Mouse (Mus musculus) ES-E14 (cell line): ENCODE measurements at regions not wholly inside any gene's neighbourhood (a gene's known extent, or its start where the extent isn't known, plus 50 kb on each side); places are given as distances from the start of the nearest gene placed in this dataset.

ENCODE experiments used
- CHD2 ChIP-seq: IDR thresholded peaks from 2 replicates; pipeline ENCODE4 v1.6.1; 2014; ENCODE audit warnings: mild to moderate bottlenecking, low read depth, low read length, inconsistent platforms
- MAFK ChIP-seq: IDR thresholded peaks from 2 replicates; pipeline ENCODE4 v1.6.1; 2014; ENCODE audit warnings: mild to moderate bottlenecking, low read depth, low read length, inconsistent platforms; ENCODE audit not compliant: insufficient read depth
- ZNF384 ChIP-seq: IDR thresholded peaks from 2 replicates; pipeline ENCODE4 v1.6.1; 2012; ENCODE audit warnings: low read depth, low read length, inconsistent platforms

DNA sequence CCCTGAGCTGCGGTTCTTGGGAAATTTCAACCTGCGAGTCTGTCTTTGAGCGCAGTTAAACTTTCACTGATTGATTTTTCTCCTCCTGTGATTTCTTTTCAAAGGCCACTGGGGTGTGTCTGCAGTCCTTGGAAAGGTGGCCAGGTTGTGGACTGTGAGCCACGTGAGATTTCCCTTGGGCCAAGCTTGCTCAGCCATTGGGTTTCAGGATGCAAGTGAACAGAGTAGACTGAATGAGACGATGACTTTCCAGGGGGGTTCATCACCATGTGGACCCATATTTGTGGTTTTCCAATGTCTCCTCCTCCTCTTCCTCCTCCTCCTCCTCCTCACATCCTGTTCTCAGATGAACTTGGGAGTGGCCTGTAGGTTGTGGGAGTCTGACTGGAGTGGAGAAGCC is 59.0 kb upstream of the Ppara start:
- TF ChIP-seq ZNF384, result no peak
- TF ChIP-seq CHD2, result no peak
- no peak for TF ChIP-seq MAFK
